Mouse (Mus musculus) midbrain, embryonic 10.5 days (tissue): Measurements from ENCODE around the gene N4bp2. TPM values are rescaled to one million over a fixed set of nuclear protein-coding genes. Genes with fewer than 3 reads are reported as not detected.

ENCODE experiments used
- DNase-seq: peaks from one replicate; pipeline ENCODE4 v3.0.0-alpha.2; 2017; ENCODE audit warnings: low spot score
- H3K27ac ChIP-seq: fragments of 300-500 bp; sonication (generic); replicated peaks from 2 replicates; pipeline ENCODE4 v1.5.1; 2016; ENCODE audit warnings: mild to moderate bottlenecking
- H3K27me3 ChIP-seq: fragments of 300-500 bp; sonication (generic); 2 replicates; pipeline ENCODE4 v1.6.1; 2016; ENCODE audit warnings: low read depth, mild to moderate bottlenecking; ENCODE audit not compliant: poor library complexity, severe bottlenecking
- H3K36me3 ChIP-seq: fragments of 300-500 bp; sonication (generic); 2 replicates; pipeline ENCODE4 v1.6.1; 2016; ENCODE audit warnings: mild to moderate bottlenecking, moderate library complexity
- H3K4me1 ChIP-seq: fragments of 300-500 bp; sonication (generic); 2 replicates; pipeline ENCODE4 v1.6.1; 2016
- H3K4me3 ChIP-seq: fragments of 300-500 bp; sonication (generic); 2 replicates; pipeline ENCODE4 v1.5.1; 2016; ENCODE audit warnings: mild to moderate bottlenecking, moderate library complexity
- H3K9me3 ChIP-seq: fragments of 300-500 bp; sonication (generic); replicated peaks from 2 replicates; pipeline ENCODE4 v1.6.1; 2016; ENCODE audit warnings: mild to moderate bottlenecking
- WGBS: fragments of 180-500 bp; shearing (Covaris S2); methylation state at CpG from one replicate; pipeline ENCODE4 v1.1.7; 2016; 5-methylcytosine and 5-hydroxymethylcytosine counted together
- polyA plus RNA-seq: library from polyadenylated mRNA; unstranded; fragments of >200 nt; fragmentation: Nextera tagmentation; extraction: Ambion mirVana; gene quantifications from 2 replicates; pipeline ENCODE4 v1.2.1, GENCODE M21; 2016

Gene N4bp2
- polyA plus RNA-seq, 1 experiment from 2014 or later, result 30.4 TPM

DNA sequence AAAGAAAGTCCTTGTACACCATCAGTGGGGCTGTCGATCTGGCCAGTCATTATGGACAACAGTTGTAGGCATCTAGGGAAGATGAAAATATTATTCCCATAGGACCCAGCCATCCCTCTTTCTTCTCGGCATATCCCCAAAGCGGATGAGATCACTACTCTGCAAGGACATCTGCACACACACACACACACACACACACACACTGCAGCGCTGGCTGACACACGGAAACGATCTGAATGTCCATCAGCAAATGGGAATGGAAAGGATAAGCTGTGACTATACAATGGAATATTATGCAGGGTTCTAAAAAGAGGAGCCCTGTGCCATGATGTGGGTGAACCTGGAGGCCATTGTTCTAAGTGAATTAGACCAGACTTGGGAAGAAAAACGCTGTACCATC, 84.3 kb downstream of the N4bp2 start:
- 0 out of 2 replicates have a peak, but pooled peaks cover 6% of the 10 kb centered on the region for H3K4me1 ChIP-seq
- H3K4me3 ChIP-seq, result no peak overlapping the region
- no peak for DNase-seq
- H3K9me3 ChIP-seq, result no peaks in the 10 kb centered on the region
- no peaks in the 10 kb centered on the region for H3K36me3 ChIP-seq
- whole genome bisulfite sequencing, result 90% methylated on average over 7 of the region's 7 CpGs
- no peaks in the 10 kb centered on the region for H3K27me3 ChIP-seq
- H3K27ac ChIP-seq, result no peak overlapping the region

DNA sequence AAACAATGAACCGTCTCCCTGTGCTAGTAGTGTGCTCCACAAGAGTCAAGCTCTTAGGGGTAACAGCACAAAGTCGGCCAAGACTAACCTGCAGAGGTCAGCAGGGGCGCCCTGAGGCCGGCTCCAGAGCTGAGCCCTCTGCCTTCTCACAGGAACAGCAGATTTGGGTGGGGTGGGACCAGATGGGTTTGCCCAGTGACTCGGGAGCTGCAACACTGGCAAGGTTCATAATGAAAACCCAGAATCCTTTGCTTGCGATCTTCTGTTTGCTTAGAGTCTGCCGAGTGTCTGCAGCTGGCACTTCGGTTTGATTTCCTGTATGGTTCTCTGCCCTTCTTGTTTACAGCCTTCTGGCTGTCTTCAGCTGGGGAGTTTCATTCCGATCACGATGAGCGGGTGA, 87.4 kb downstream of the N4bp2 start:
- 74% methylated on average over 11 of the region's 11 CpGs for WGBS
- H3K4me3 ChIP-seq, result no peak overlapping the region
- no peaks in the 10 kb centered on the region for H3K9me3 ChIP-seq
- no peak for DNase-seq
- H3K27me3 ChIP-seq, result no peaks in the 10 kb centered on the region
- H3K4me1 ChIP-seq, result 0 out of 2 replicates have a peak, but pooled peaks cover 8% of the 10 kb centered on the region
- H3K36me3 ChIP-seq, result no peaks in the 10 kb centered on the region
- H3K27ac ChIP-seq, result no peak overlapping the region

- no peaks in the 10 kb centered on the region for H3K36me3 ChIP-seq
- 47% methylated on average over 8 of the region's 8 CpGs for WGBS
- H3K27ac ChIP-seq, result no peak overlapping the region
- H3K4me1 ChIP-seq, result peaks cover 18% of the 10 kb centered on the region; the same call in 1 of the 2 replicates
- H3K9me3 ChIP-seq, result no peaks in the 10 kb centered on the region
- H3K27me3 ChIP-seq, result no peaks in the 10 kb centered on the region
- no peak for DNase-seq
- H3K4me3 ChIP-seq, result no peak overlapping the region
Observed at GRCm38 (mm10) chr5:65854786-65855191, 91.5 kb downstream of the N4bp2 start.

GRCm38 (mm10) chr5:65855571-65855970, 92.2 kb downstream of the N4bp2 start:
- Histone ChIP-seq H3K4me1 (peaks cover 18% of the 10 kb centered on the region; the same call in 1 of the 2 replicates), H3K36me3 (no peaks in the 10 kb centered on the region), H3K9me3 (no peaks in the 10 kb centered on the region), H3K27me3 (no peaks in the 10 kb centered on the region), H3K4me3 (no peak overlapping the region), H3K27ac (no peak overlapping the region)
- 77% methylated on average over 3 of the region's 3 CpGs for WGBS
- no peak for DNase-seq

DNA sequence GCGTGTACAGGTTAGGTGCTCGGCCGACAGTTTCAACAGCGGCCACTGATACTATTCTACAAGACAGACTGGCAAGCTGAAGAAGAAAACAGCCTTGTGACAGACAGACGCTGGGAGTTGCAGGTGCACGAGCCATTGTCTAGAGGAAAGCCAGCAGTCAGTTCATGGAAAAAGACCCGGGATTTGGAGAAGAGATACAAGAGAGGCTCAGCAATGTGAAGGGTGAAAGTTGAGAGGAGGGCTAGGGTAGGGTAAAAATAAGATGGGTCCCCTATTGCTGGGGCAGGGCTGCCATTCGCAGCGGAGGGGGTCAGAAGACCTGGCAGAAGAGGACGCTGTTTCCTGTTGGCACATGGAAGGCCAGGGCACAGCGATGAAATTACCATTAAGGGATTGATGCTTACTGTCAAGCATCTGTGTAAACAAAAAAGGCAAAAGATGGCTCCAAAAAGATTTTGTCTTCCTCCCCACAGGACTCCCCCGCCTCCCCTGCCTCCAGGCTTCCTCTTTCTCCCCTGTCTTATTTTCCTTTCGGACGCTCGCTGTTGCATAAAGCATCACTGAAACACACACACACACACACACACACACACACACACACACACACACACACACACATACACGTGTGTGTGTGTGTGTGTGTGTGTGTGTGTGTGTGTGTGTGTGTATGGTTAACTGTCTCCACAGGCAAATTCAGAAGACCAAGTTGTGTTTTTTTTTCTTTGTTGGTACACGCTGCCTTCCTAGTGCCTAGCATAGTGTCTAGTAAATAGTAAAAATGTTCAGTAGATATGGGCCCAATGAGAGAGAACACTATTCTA, 93.5 kb downstream of the N4bp2 start:
- Histone ChIP-seq H3K27ac (no peak overlapping the region), H3K9me3 (no peaks in the 10 kb centered on the region), H3K4me3 (no peak overlapping the region), H3K4me1 (peaks cover 15% of the 10 kb centered on the region; the same call in 1 of the 2 replicates), H3K27me3 (no peaks in the 10 kb centered on the region), H3K36me3 (no peaks in the 10 kb centered on the region)
- DNase-seq, result no peak
- 84% methylated on average over 16 of the region's 17 CpGs for WGBS

DNA sequence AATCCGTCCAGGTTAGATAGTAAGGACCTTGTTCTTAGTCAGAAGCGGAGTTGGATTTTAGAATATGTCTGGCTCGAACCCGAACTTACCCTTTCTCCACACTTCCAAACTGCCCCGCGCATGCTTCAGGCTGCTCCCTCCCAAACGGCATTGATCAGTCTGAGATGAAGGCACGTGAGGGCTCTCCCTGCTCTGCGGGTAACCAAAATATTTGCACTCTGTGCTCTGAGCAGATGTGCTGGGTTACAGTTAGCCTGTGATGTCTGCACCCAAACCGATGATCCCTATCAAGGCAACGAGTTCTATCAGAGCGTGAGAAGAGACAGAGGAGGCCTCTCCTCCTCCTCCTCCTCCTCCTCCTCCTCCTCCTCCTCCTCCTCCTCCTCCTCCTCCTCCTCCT, 94.6 kb downstream of the N4bp2 start:
- Histone ChIP-seq H3K4me1 (peaks cover 15% of the 10 kb centered on the region; the same call in 1 of the 2 replicates), H3K27ac (no peak overlapping the region), H3K36me3 (no peaks in the 10 kb centered on the region), H3K4me3 (no peak overlapping the region), H3K9me3 (0 out of 2 replicates have a peak, but pooled peaks cover 4% of the 10 kb centered on the region), H3K27me3 (no peaks in the 10 kb centered on the region)
- 81% methylated on average over 12 of the region's 12 CpGs for WGBS
- DNase-seq, result no peak

DNA sequence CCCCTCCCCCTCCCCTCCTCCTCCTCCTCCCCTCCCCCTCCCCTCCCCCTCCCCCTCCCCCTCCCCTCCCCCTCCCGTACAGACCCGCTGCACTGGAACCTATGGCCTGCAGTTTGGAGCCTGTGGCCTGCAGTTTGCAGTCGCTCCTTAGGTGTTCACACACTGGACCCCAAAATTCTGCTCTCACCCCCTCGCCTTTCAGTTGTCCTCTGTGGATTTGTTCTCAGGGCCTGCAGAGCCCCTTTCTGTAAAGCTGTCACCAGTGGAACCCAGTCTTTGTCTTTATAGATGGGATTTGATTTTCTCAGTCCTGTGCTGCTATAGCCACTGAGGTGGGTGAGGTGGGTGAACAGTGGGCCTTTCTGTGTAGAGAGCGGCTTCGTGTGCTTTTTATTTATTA, 95.0 kb downstream of the N4bp2 start:
- Histone ChIP-seq H3K27ac (no peak overlapping the region), H3K4me3 (no peak overlapping the region), H3K9me3 (0 out of 2 replicates have a peak, but pooled peaks cover 4% of the 10 kb centered on the region), H3K36me3 (no peaks in the 10 kb centered on the region), H3K4me1 (peaks cover 15% of the 10 kb centered on the region; the same call in 1 of the 2 replicates), H3K27me3 (no peaks in the 10 kb centered on the region)
- WGBS, result 76% methylated on average over 4 of the region's 6 CpGs
- DNase-seq, result no peak

- peaks cover 15% of the 10 kb centered on the region; the same call in 1 of the 2 replicates for H3K4me1 ChIP-seq
- no peaks in the 10 kb centered on the region for H3K27me3 ChIP-seq
- H3K27ac ChIP-seq, result no peak overlapping the region
- DNase-seq, result no peak
- H3K4me3 ChIP-seq, result no peak overlapping the region
- H3K9me3 ChIP-seq, result 0 out of 2 replicates have a peak, but pooled peaks cover 4% of the 10 kb centered on the region
- WGBS, result 78% methylated on average over 12 of the region's 12 CpGs
- H3K36me3 ChIP-seq, result no peaks in the 10 kb centered on the region
Observed at GRCm38 (mm10) chr5:65858898-65859297, 95.6 kb downstream of the N4bp2 start.

GRCm38 (mm10) chr5:65859396-65859795, 96.1 kb downstream of the N4bp2 start:
- Histone ChIP-seq H3K36me3 (no peaks in the 10 kb centered on the region), H3K4me3 (no peak overlapping the region), H3K4me1 (peaks cover 15% of the 10 kb centered on the region; the same call in 1 of the 2 replicates), H3K27me3 (no peaks in the 10 kb centered on the region), H3K9me3 (0 out of 2 replicates have a peak, but pooled peaks cover 4% of the 10 kb centered on the region), H3K27ac (no peak overlapping the region)
- DNase-seq, result no peak
- WGBS, result 68% methylated on average over 6 of the region's 6 CpGs

GRCm38 (mm10) chr5:65860281-65861000, 97.1 kb downstream of the N4bp2 start:
- WGBS, result 71% methylated on average over 12 of the region's 12 CpGs
- no peak for DNase-seq
- H3K36me3 ChIP-seq, result no peaks in the 10 kb centered on the region
- H3K27ac ChIP-seq, result no peak overlapping the region
- 0 out of 2 replicates have a peak, but pooled peaks cover 4% of the 10 kb centered on the region for H3K9me3 ChIP-seq
- H3K27me3 ChIP-seq, result no peaks in the 10 kb centered on the region
- H3K4me1 ChIP-seq, result peaks cover 13% of the 10 kb centered on the region; the same call in 1 of the 2 replicates
- no peak overlapping the region for H3K4me3 ChIP-seq

- peaks cover 13% of the 10 kb centered on the region; the same call in 1 of the 2 replicates for H3K4me1 ChIP-seq
- no peaks in the 10 kb centered on the region for H3K36me3 ChIP-seq
- H3K27ac ChIP-seq, result no peak within 1 kb of the TSS
- H3K4me3 ChIP-seq, result no peak within 1 kb of the TSS
- H3K9me3 ChIP-seq, result 0 out of 2 replicates have a peak, but pooled peaks cover 4% of the 10 kb centered on the region
- H3K27me3 ChIP-seq, result no peaks in the 10 kb centered on the region
- 88% methylated on average over 10 of the region's 10 CpGs for WGBS
- DNase-seq, result no peak
Observed at GRCm38 (mm10) chr5:65861154-65861944, 98.0 kb downstream of the N4bp2 start, which contains the start of gene Rhoh. Rhoh (plus strand) TSS chr5:65861213.
